Mouse (Mus musculus): ENCODE measurements around the gene Serf1. TPM values are rescaled to one million over a fixed set of nuclear protein-coding genes. Genes with fewer than 3 reads are reported as not detected.

Gene Serf1
- polyA plus RNA-seq, 2 experiments from 2014 or later = 5.6 to 6.3 TPM

Other genes with a start within 250 kb of the Serf1 start
- not detected for gene Cartpt, start 206.9 kb upstream of the Serf1 start, polyA plus RNA-seq (2017; shearing (Covaris generic))
- gene Mccc2, start 92.4 kb upstream of the Serf1 start, polyA plus RNA-seq (2017; shearing (Covaris generic)) = 10 to 100 TPM; 11.5 to 18.2 TPM
- 10 to 100 TPM; 17.5 to 26.5 TPM for gene Bdp1, start 3.9 kb upstream of the Serf1 start, polyA plus RNA-seq (2017; shearing (Covaris generic))
- 10 to 100 TPM; 36.4 to 36.6 TPM for gene Smn1, start 16.8 kb downstream of the Serf1 start, polyA plus RNA-seq (2017; shearing (Covaris generic))
- 10 to 100 TPM in 1 of 2 experiments, 1 to 10 TPM in 1; 7.3 to 13.2 TPM for gene Naip2, start 94.1 kb downstream of the Serf1 start, polyA plus RNA-seq (2017; shearing (Covaris generic))
- 10 to 100 TPM; 12.7 to 16.1 TPM for gene Naip5, start 138.3 kb downstream of the Serf1 start, polyA plus RNA-seq (2017; shearing (Covaris generic))
- gene Naip6, start 209.7 kb downstream of the Serf1 start, polyA plus RNA-seq (2017; shearing (Covaris generic)) = 1 to 10 TPM; 3.4 to 5.3 TPM

All from CD4-positive, CD25-positive, alpha-beta regulatory T cell, adult 4 months (primary cell).